ENCODE assay signal across 8 mouse cellular contexts in genomic region chr11:74546933-74547694, GRCm38 (mm10).
DNase-seq lines count a peak whose midpoint lies in the region; ATAC-seq and TF ChIP-seq lines count a peak whose summit lies in the region.

No protein-coding gene starts in this region.

- H3K4me3 ChIP-seq in embryonic fibroblast, embryonic 13.5 days (ENCODE audit: insufficient read depth, low read length) = no peak overlapping the region
- peak overlapping the region; percentile 14; the same call in 1 of the 2 replicates for H3K4me3 ChIP-seq in hindbrain, embryonic 12.5 days
- H3K4me3 ChIP-seq in limb, embryonic 12.5 days (replicated peaks) = peak overlapping the region; percentile 12; the same call in 1 of the 2 replicates
- H3K4me3 ChIP-seq in midbrain, embryonic 15.5 days = peak overlapping the region; percentile 29

- H3K36me3 ChIP-seq in hindbrain, embryonic 12.5 days = no peaks in the 10 kb centered on the region
- no peaks in the 10 kb centered on the region for H3K36me3 ChIP-seq in limb, embryonic 12.5 days
- no peaks in the 10 kb centered on the region for H3K36me3 ChIP-seq in midbrain, embryonic 15.5 days (replicated peaks)

- H3K4me2 ChIP-seq in hindbrain, embryonic 12.5 days (replicated peaks) = peak overlapping the region; percentile 50
- H3K4me2 ChIP-seq in limb, embryonic 12.5 days = peak overlapping the region; percentile 49
- H3K4me2 ChIP-seq in midbrain, embryonic 15.5 days = peak overlapping the region; percentile 59

- H3K9me3 ChIP-seq in hindbrain, embryonic 12.5 days (replicated peaks) = no peaks in the 10 kb centered on the region
- H3K9me3 ChIP-seq in limb, embryonic 12.5 days = no peaks in the 10 kb centered on the region
- H3K9me3 ChIP-seq in midbrain, embryonic 15.5 days = no peaks in the 10 kb centered on the region

- no peaks in the 10 kb centered on the region; the same call in 1 of the 2 replicates for H3K27me3 ChIP-seq in hindbrain, embryonic 12.5 days
- 0 out of 2 replicates have a peak, but pooled peaks cover 6% of the 10 kb centered on the region for H3K27me3 ChIP-seq in limb, embryonic 12.5 days
- no peaks in the 10 kb centered on the region for H3K27me3 ChIP-seq in midbrain, embryonic 15.5 days (replicated peaks)

- no peak overlapping the region for H3K9ac ChIP-seq in hindbrain, embryonic 12.5 days
- no peak overlapping the region; the same call in 1 of the 2 replicates for H3K9ac ChIP-seq in limb, embryonic 12.5 days (replicated peaks)
- peak overlapping the region; percentile 27 for H3K9ac ChIP-seq in midbrain, embryonic 15.5 days

- ATAC-seq in frontal cortex, adult (ENCODE audit: low TSS enrichment) = peak; percentile 51
- peak; percentile 84 for ATAC-seq in activated CD4-positive, CD25-positive, alpha-beta regulatory T cell, adult 4 months
- ATAC-seq in hindbrain, embryonic 12.5 days (ENCODE audit: low FRiP score) = peak; percentile 83
- ATAC-seq in limb, embryonic 12.5 days (ENCODE audit: insufficient number of reproducible peaks, insufficient read depth, low FRiP score, low TSS enrichment, low read depth) = no peak; the same call in 1 of the 2 replicates
- ATAC-seq in midbrain, embryonic 15.5 days (replicated peaks) = peak; percentile 82

- H3K4me1 ChIP-seq in embryonic fibroblast, embryonic 13.5 days (ENCODE audit: control insufficient read depth, insufficient read depth, low read length) = no peaks in the 10 kb centered on the region; the same call in 1 of the 2 replicates
- H3K4me1 ChIP-seq in hindbrain, embryonic 12.5 days = peaks cover 16% of the 10 kb centered on the region
- peaks cover 5% of the 10 kb centered on the region for H3K4me1 ChIP-seq in limb, embryonic 12.5 days (replicated peaks)
- H3K4me1 ChIP-seq in midbrain, embryonic 15.5 days = peaks cover 19% of the 10 kb centered on the region

- TF ChIP-seq POLR2A in embryonic fibroblast, embryonic 13.5 days (IDR thresholded peaks at IDR 0.05; ENCODE audit: low read depth, low read length) = no peak

- DNase-seq in frontal cortex, postnatal 25 days (ENCODE audit: low spot score in 2 of 2) = no peak
- peak; percentile 68 to 83 for DNase-seq in thymus, adult 18-20 months

- no peak overlapping the region for H3K27ac ChIP-seq in embryonic fibroblast, embryonic 13.5 days (ENCODE audit: insufficient read depth, low read length)
- H3K27ac ChIP-seq in hindbrain, embryonic 12.5 days = peak overlapping the region; percentile 56
- H3K27ac ChIP-seq in limb, embryonic 12.5 days = no peak overlapping the region
- peak overlapping the region; percentile 75 for H3K27ac ChIP-seq in midbrain, embryonic 15.5 days

- peak; percentile 66; the same call in 1 of the 2 replicates for TF ChIP-seq CTCF in embryonic fibroblast, embryonic 13.5 days (IDR thresholded peaks at IDR 0.05; ENCODE audit: borderline replicate concordance, insufficient read depth, low read length)

- WGBS in hindbrain, embryonic 12.5 days = 6% methylated on average over 16 of the region's 16 CpGs
- 7% methylated on average over 16 of the region's 16 CpGs for WGBS in limb, embryonic 12.5 days
- WGBS in midbrain, embryonic 15.5 days = 4% methylated on average over 16 of the region's 16 CpGs

Comparison
In these comparisons a context has a peak if more than half of its experiments do, and no peak if none do; other contexts are left out.
1. DNase-seq: peak in thymus, adult 18-20 months (2 of 2); none in frontal cortex, postnatal 25 days (0 of 2).
2. H3K27ac ChIP-seq: peak in hindbrain, embryonic 12.5 days (single experiment) and midbrain, embryonic 15.5 days (single experiment); none in embryonic fibroblast, embryonic 13.5 days (single experiment) and limb, embryonic 12.5 days (single experiment).
3. Peak in every context shown above with its lines, with median percentiles within 50 percentile points of each other: H3K4me2 ChIP-seq.